Mouse (Mus musculus) hindbrain, postnatal 0 days (tissue): ENCODE results near the gene Susd4. TPM values are rescaled to one million over a fixed set of nuclear protein-coding genes. Genes with fewer than 3 reads are reported as not detected.

Experiments
- ATAC-seq: fragments of 200-750 bp; cut with Nextera tagmentation; 2 replicates; pipeline ENCODE4 v1.8.0; 2017; ENCODE audit warnings: mild to moderate bottlenecking, moderate TSS enrichment, moderate library complexity
- DNase-seq: peaks from one replicate; pipeline ENCODE4 v3.0.0-alpha.2; 2015; ENCODE audit warnings: low spot score
- H3K27ac ChIP-seq: fragments of 300-500 bp; sonication (generic); 2 replicates; pipeline ENCODE4 v1.5.1; 2014; ENCODE audit warnings: mild to moderate bottlenecking
- H3K27me3 ChIP-seq: fragments of 300-500 bp; sonication (generic); 2 replicates; pipeline ENCODE4 v1.6.1; 2014; ENCODE audit warnings: low read length, mixed read lengths; ENCODE audit not compliant: insufficient read depth
- H3K36me3 ChIP-seq: fragments of 300-500 bp; sonication (generic); 2 replicates; pipeline ENCODE4 v1.6.1; 2014; ENCODE audit warnings: low read length, mixed read lengths; ENCODE audit not compliant: insufficient read depth
- H3K4me1 ChIP-seq: fragments of 300-500 bp; sonication (generic); 2 replicates; pipeline ENCODE4 v1.6.1; 2014; ENCODE audit warnings: antibody characterized with exemption, low read length, mixed read lengths; ENCODE audit not compliant: insufficient read depth
- H3K4me2 ChIP-seq: fragments of 300-500 bp; sonication (generic); 2 replicates; pipeline ENCODE4 v1.6.1; 2014; ENCODE audit warnings: low read depth, mild to moderate bottlenecking, low read length, moderate library complexity, mixed read lengths
- H3K4me3 ChIP-seq: fragments of 300-500 bp; sonication (generic); 2 replicates; pipeline ENCODE4 v1.5.1; 2014; ENCODE audit warnings: low read length
- H3K9ac ChIP-seq: fragments of 300-500 bp; sonication (generic); replicated peaks from 2 replicates; pipeline ENCODE4 v1.6.1; 2014; ENCODE audit warnings: mild to moderate bottlenecking, low read length, moderate library complexity, mixed read lengths
- H3K9me3 ChIP-seq: fragments of 300-500 bp; sonication (generic); 2 replicates; pipeline ENCODE4 v1.6.1; 2016; ENCODE audit warnings: low read length, mixed read lengths
- CTCF ChIP-seq: IDR thresholded peaks from 2 replicates; pipeline ENCODE4 v1.5.1; 2016; ENCODE audit warnings: antibody characterized with exemption, control low read depth, low read depth
- WGBS: fragments of 180-500 bp; shearing (Covaris S2); extraction: QIAGEN DNeasy Blood & Tissue Kit; methylation state at CpG from one replicate; pipeline ENCODE4 v1.1.7; 2014; 5-methylcytosine and 5-hydroxymethylcytosine counted together
- polyA plus RNA-seq: library from polyadenylated mRNA; unstranded; fragments of >200 nt; fragmentation: Nextera tagmentation; extraction: Ambion mirVana; gene quantifications from 2 replicates; pipeline ENCODE4 v1.2.1, GENCODE M21; 2015
- total RNA-seq: library from RNA; depleted of rRNA; stranded (reverse); fragments of >200 nt; gene quantifications from 2 replicates; pipeline ENCODE4 v1.2.3, GENCODE M21; 2014; rRNA removed

Susd4 gene
- total and polyA plus RNA-seq, 2 experiments from 2014 or later, result 74.4 to 77.3 TPM

GRCm38 (mm10) chr1:182941921-182942320 is 178.3 kb downstream of the Susd4 start:
- Histone ChIP-seq H3K4me3 (no peak overlapping the region), H3K4me2 (no peak overlapping the region), H3K27me3 (no peaks in the 10 kb centered on the region), H3K27ac (no peak overlapping the region), H3K4me1 (no peaks in the 10 kb centered on the region), H3K9me3 (no peaks in the 10 kb centered on the region), H3K36me3 (no peaks in the 10 kb centered on the region), H3K9ac (no peak overlapping the region)
- no peak for ATAC-seq
- 51% methylated on average over 2 of the region's 2 CpGs for WGBS
- TF ChIP-seq CTCF, result no peak
- DNase-seq, result no peak

GRCm38 (mm10) chr1:182943911-182944310 is 180.3 kb downstream of the Susd4 start:
- no peaks in the 10 kb centered on the region for H3K4me1 ChIP-seq
- TF ChIP-seq CTCF, result no peak
- no peaks in the 10 kb centered on the region for H3K36me3 ChIP-seq
- H3K9me3 ChIP-seq, result no peaks in the 10 kb centered on the region
- WGBS, result 93% methylated on average over 3 of the region's 3 CpGs
- no peak overlapping the region for H3K27ac ChIP-seq
- DNase-seq (no peak), ATAC-seq (no peak)
- no peak overlapping the region for H3K4me2 ChIP-seq
- H3K4me3 ChIP-seq, result no peak overlapping the region
- no peaks in the 10 kb centered on the region for H3K27me3 ChIP-seq
- no peak overlapping the region for H3K9ac ChIP-seq

GRCm38 (mm10) chr1:182944638-182945037 is 181.0 kb downstream of the Susd4 start:
- H3K27ac ChIP-seq, result no peak overlapping the region

GRCm38 (mm10) chr1:182945561-182945960 is 181.9 kb downstream of the Susd4 start:
- H3K27me3 ChIP-seq, result no peaks in the 10 kb centered on the region
- H3K4me3 ChIP-seq, result no peak overlapping the region
- no peaks in the 10 kb centered on the region for H3K36me3 ChIP-seq
- TF ChIP-seq CTCF, result no peak
- ATAC-seq, result no peak
- no peak overlapping the region for H3K27ac ChIP-seq
- no peaks in the 10 kb centered on the region for H3K9me3 ChIP-seq
- H3K9ac ChIP-seq, result no peak overlapping the region
- WGBS, result 80% methylated on average over 6 of the region's 6 CpGs
- H3K4me2 ChIP-seq, result no peak overlapping the region
- DNase-seq, result no peak
- no peaks in the 10 kb centered on the region for H3K4me1 ChIP-seq

More at GRCm38 (mm10) chr1:182944638-182945037, 181.0 kb downstream of the Susd4 start:
- no peak overlapping the region for H3K4me2 ChIP-seq
- H3K9ac ChIP-seq, result no peak overlapping the region
- no peaks in the 10 kb centered on the region for H3K36me3 ChIP-seq
- no peaks in the 10 kb centered on the region for H3K4me1 ChIP-seq
- DNase-seq, result no peak
- TF ChIP-seq CTCF, result no peak
- no peak overlapping the region for H3K4me3 ChIP-seq
- no peaks in the 10 kb centered on the region for H3K27me3 ChIP-seq
- ATAC-seq, result no peak
- no peaks in the 10 kb centered on the region for H3K9me3 ChIP-seq
- 77% methylated on average over 5 of the region's 5 CpGs for WGBS

Other genes starting within 250 kb of the Susd4 start
- gene Capn2, start 246.3 kb upstream of the Susd4 start, total RNA-seq, result 79.7 and 87.2 TPM in 2 replicates
- gene Capn2, start 246.3 kb upstream of the Susd4 start, polyA plus RNA-seq, result 82.2 and 83.7 TPM in 2 replicates
- gene Capn8, start 198.9 kb upstream of the Susd4 start, total RNA-seq, result not detected in 2 replicates
- not detected in 2 replicates for gene Capn8, start 198.9 kb upstream of the Susd4 start, polyA plus RNA-seq
- gene Ccdc185, start 14.7 kb upstream of the Susd4 start, total RNA-seq, result not detected in 2 replicates
- not detected in 2 replicates for gene Ccdc185, start 14.7 kb upstream of the Susd4 start, polyA plus RNA-seq
- gene Tlr5, start 190.9 kb downstream of the Susd4 start, total RNA-seq, result 0.47 and 1.4 TPM in 2 replicates
- gene Tlr5, start 190.9 kb downstream of the Susd4 start, polyA plus RNA-seq, result 0.30 and 0.55 TPM in 2 replicates